Mouse (Mus musculus) lung, postnatal 10 days (tissue): Measurements from ENCODE around the gene Ubqln4.

Experiments
- DNase-seq: peaks from one replicate; pipeline ENCODE4 v3.0.0; 2021

Gene Ubqln4

GRCm38 (mm10) chr3:88526157-88527131 lies 27.1 kb upstream of the Ubqln4 start:
- peak; percentile 93 for DNase-seq

- peak; percentile 41 for DNase-seq
Measured at GRCm38 (mm10) chr3:88527565-88527964, 26.0 kb upstream of the Ubqln4 start.

GRCm38 (mm10) chr3:88528646-88529045 lies 24.9 kb upstream of the Ubqln4 start:
- no peak for DNase-seq

GRCm38 (mm10) chr3:88529204-88530000 lies 24.2 kb upstream of the Ubqln4 start:
- no peak for DNase-seq

- no peak for DNase-seq
Measured at GRCm38 (mm10) chr3:88530082-88530864, 23.3 kb upstream of the Ubqln4 start.

- DNase-seq: peak; percentile 94
Measured at GRCm38 (mm10) chr3:88531348-88532298, 21.9 kb upstream of the Ubqln4 start.

DNA sequence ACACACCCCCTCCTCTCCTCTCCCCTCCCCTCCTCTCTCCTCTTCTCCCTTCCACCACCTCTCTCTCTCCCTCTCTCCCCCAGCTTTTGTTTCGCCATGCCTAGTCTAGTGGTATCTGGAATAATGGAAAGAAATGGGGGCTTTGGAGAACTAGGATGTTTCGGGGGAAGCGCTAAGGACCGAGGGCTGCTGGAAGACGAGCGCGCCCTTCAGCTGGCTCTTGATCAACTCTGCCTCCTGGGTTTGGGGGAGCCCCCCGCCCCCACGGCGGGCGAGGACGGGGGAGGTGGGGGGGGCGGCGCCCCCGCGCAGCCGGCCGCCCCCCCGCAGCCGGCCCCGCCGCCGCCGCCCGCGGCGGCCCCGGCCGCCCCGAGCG lies 21.3 kb upstream of the Ubqln4 start, which contains the start of gene Mex3a:
Gene Mex3a (plus strand): TSS at position 97 of the 376 bp plus-strand sequence.
- DNase-seq: no peak

DNA sequence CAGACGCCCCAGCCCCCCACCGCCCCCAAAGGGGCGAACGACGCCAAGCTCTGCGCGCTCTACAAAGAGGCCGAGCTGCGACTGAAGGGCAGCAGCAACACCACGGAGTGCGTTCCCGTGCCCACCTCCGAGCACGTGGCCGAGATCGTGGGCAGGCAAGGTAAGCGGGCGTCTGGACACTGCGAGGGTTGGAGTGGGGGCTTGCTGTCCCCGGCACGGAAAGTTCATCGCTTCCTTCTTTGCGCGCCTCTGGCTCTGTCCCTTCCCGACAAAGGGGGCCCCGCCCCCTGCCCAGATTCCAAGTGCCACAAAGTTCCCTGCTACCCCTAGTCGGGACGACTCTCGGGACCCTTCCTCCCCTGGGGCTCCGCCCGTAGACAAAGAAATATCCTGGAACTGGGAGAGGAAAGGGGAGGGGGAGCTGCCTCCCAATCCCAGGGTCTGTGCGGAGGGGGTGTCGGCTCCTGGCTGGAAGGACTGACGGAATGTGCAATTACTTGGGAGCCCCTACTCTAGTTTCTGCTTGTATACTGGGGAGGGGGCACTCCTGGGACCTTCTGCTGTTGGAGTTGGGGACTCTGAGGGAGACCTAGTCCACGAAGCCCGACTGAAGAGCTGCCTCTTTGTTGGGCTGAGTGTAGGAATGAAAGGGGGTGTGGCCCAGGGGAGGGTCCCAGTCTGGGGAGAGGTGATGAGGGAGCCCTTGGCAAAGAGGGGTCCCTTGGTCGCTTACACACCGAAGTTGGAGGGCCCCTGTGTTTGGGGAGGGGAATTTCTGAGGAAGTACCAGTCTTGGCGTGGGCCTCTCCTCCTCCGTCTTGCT lies 20.7 kb upstream of the Ubqln4 start:
- DNase-seq: peak; percentile 58

GRCm38 (mm10) chr3:88533706-88534105 lies 19.9 kb upstream of the Ubqln4 start:
- no peak for DNase-seq

- DNase-seq: no peak
Measured at GRCm38 (mm10) chr3:88535005-88535404, 18.6 kb upstream of the Ubqln4 start.

GRCm38 (mm10) chr3:88535527-88535926 lies 18.0 kb upstream of the Ubqln4 start:
- no peak for DNase-seq

DNA sequence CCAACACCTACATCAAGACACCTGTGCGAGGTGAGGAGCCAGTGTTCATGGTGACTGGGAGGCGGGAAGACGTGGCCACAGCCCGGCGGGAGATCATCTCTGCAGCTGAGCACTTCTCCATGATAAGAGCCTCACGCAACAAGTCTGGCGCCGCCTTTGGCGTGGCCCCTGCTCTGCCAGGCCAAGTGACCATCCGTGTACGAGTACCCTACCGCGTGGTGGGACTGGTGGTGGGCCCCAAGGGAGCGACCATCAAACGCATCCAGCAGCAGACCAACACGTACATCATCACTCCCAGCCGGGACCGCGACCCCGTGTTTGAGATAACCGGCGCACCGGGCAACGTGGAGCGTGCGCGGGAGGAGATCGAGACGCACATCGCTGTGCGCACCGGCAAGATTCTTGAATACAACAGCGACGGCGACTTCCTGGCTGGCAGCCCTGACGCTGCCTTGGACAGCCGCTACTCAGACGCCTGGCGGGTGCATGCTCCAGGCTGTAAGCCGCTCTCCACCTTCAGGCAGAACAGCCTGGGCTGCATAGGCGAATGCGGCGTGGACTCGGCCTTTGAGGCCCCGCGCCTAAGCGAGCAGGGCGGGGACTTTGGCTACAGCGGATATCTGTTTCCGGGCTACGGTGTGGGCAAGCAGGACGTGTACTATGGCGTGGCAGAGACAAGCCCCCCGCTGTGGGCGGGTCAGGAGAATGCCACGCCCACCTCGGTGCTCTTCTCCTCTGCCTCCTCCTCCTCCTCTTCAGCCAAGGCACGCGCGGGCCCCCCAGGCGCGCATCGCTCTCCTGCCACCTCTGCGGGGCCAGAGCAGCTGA lies 17.2 kb upstream of the Ubqln4 start:
- peak; percentile 85 for DNase-seq

DNA sequence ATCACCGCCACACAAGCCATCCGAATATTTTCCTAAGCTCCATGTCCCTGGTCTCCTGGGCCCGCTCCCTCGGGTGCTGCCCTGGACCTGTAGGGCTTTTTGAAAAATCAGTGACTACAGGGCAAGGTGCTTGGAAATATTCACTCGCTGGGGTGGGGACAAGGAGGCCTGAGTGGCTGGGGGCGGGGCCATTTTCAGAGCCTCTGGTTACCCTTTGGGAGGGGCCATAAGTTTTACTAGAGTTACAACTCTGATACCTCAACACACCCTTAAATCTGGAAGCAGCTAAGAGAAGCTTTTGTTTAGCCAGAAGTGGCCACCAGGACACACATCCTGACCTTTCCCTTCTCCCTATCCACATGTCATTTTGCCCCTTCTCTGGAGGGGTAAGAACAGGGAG lies 16.4 kb upstream of the Ubqln4 start:
- peak; percentile 42 for DNase-seq

GRCm38 (mm10) chr3:88538271-88539145 lies 15.1 kb upstream of the Ubqln4 start:
- DNase-seq: no peak

DNA sequence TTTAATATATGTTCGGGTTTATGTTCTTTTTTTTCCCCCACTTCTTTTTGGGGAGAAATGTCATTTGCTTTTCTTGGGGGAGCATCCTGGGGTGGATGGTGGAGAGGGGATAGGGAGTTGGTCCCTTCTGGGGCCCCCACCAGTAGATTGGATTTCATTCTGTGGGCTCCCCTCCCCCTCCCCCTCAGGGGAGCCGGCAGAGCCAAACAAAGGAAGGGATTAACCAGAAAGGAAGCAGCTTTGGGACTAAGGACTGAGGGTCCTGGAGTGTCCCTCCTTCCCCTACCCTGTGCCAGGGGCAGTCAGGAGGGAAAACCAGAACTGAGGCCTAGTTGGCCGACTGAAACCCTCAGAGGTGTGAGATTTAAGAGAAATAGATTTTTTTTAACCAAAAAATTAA lies 14.2 kb upstream of the Ubqln4 start:
- DNase-seq: no peak

DNA sequence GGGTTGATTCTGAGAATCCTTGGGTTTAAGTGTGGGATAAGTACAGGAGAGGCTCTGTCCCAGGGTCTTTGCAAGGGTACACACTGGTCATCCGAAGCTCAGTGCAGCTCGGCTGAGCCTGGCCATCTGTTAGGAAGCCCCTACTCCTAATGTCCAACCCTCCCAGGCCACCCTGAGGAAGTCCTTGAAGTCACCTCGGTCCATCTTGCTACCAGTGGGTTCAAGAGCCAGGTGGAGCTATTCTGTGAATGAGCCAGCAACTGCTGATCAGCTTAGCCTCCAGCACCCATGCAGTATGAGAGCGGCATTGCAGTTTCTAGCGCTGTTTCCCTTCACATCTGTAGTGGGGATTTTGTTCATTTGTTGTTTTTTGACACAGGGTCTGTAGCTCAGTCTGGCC lies 13.5 kb upstream of the Ubqln4 start:
- DNase-seq: no peak

- DNase-seq: no peak
Measured at GRCm38 (mm10) chr3:88541622-88542401, 11.7 kb upstream of the Ubqln4 start.

DNA sequence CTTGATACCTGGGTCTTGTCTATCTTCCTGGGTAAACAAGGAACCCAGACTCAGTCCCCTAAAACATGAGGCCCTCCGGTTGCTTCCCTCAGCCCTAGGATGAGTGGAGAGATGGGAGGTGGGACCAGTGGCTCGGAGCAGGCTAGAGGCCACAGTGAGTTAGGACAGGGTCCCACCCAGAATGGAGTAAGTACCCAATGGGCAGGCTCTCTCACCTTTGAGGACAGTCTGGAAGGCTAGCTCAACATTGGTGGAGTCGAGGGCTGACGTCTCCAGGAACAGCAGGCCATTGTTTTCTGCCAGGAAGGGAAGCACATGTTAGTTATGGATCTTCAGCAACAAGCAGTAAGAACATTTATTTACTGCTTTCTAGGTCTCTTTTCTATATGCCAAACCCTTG lies 11.1 kb upstream of the Ubqln4 start:
- no peak for DNase-seq
